Mouse (Mus musculus): ENCODE data around the gene Insig1.

GRCm38 (mm10) chr5:28071456-28072223 lies 477 bp downstream of the Insig1 start:
- 0 out of 2 replicates have a peak, but pooled peaks have one; percentile 24 for TF ChIP-seq CTCF (IDR thresholded peaks at IDR 0.05; ENCODE audit: insufficient read depth, low read depth, low read length)
- no peak for TF ChIP-seq POLR2A (IDR thresholded peaks at IDR 0.05; ENCODE audit: insufficient read depth, low read depth, low read length)
